Mouse (Mus musculus) megakaryocyte, adult 5-6 weeks (primary cell): ENCODE data around the gene Arfgap1. TPM values are rescaled to one million over a fixed set of nuclear protein-coding genes. Genes with fewer than 3 reads are reported as not detected.

Experiments used
- ATAC-seq: 2 replicates; pipeline ENCODE4 v1.8.0; 2016; ENCODE audit warnings: mild to moderate bottlenecking, inconsistent platforms; ENCODE audit not compliant: poor library complexity, severe bottlenecking
- total RNA-seq, 2 experiments: library from RNA; stranded (forward) in 1 of 2; stranded (reverse) in 1 of 2; fragments of 153-499, 151-499 nt in 1 of 2; fragments of 221-1000, 200-1000 nt in 1 of 2; gene quantifications; 2 replicates each; pipeline versions ENCODE4 v1.2.3 to v1.2.4; 2015 to 2017

Gene Arfgap1
- total RNA-seq, 2 experiments from 2014 or later = 16.5 to 35.0 TPM

- no peak for ATAC-seq
Observed at GRCm38 (mm10) chr2:180981133-180981532, 14.1 kb downstream of the Arfgap1 start.

GRCm38 (mm10) chr2:180985635-180986034 is 18.6 kb downstream of the Arfgap1 start:
- no peak for ATAC-seq

- no peak for ATAC-seq
Observed at GRCm38 (mm10) chr2:180986449-180986848, 19.4 kb downstream of the Arfgap1 start, which contains the start of gene Col20a1. Col20a1 (plus strand) TSS chr2:180986535.

- ATAC-seq = no peak
Observed at GRCm38 (mm10) chr2:180987001-180987400, 20.0 kb downstream of the Arfgap1 start.

GRCm38 (mm10) chr2:180987432-180988030 is 20.5 kb downstream of the Arfgap1 start:
- ATAC-seq = no peak

GRCm38 (mm10) chr2:180988347-180988913 is 21.4 kb downstream of the Arfgap1 start:
- ATAC-seq = no peak

- no peak for ATAC-seq
Observed at GRCm38 (mm10) chr2:180988948-180989347, 21.9 kb downstream of the Arfgap1 start.

- ATAC-seq = no peak
Observed at GRCm38 (mm10) chr2:180990347-180990746, 23.3 kb downstream of the Arfgap1 start.

GRCm38 (mm10) chr2:180994360-180994759 is 27.3 kb downstream of the Arfgap1 start:
- no peak for ATAC-seq

- ATAC-seq = no peak
Observed at GRCm38 (mm10) chr2:180995457-180995856, 28.4 kb downstream of the Arfgap1 start.

GRCm38 (mm10) chr2:180996436-180996835 is 29.4 kb downstream of the Arfgap1 start:
- ATAC-seq = peak; percentile 71

- no peak for ATAC-seq
Observed at GRCm38 (mm10) chr2:180996905-180997304, 29.9 kb downstream of the Arfgap1 start.

GRCm38 (mm10) chr2:181007054-181007453 is 40.0 kb downstream of the Arfgap1 start:
- no peak for ATAC-seq

- no peak for ATAC-seq
Observed at GRCm38 (mm10) chr2:181008339-181008738, 41.3 kb downstream of the Arfgap1 start.

GRCm38 (mm10) chr2:181031406-181031934 is 64.4 kb downstream of the Arfgap1 start:
- ATAC-seq = no peak

Other genes starting within 250 kb of the Arfgap1 start
- 7.9 and 9.9 TPM in 2 replicates for gene Slc17a9, start 242.0 kb upstream of the Arfgap1 start, total RNA-seq (2015)
- gene Slc17a9, start 242.0 kb upstream of the Arfgap1 start, total RNA-seq (2017) = 5.2 and 7.1 TPM in 2 replicates
- not detected in 2 replicates for gene Bhlhe23, start 190.3 kb upstream of the Arfgap1 start, total RNA-seq (2015)
- gene Bhlhe23, start 190.3 kb upstream of the Arfgap1 start, total RNA-seq (2017) = not detected in 2 replicates
- 54.2 and 55.4 TPM in 2 replicates for gene Ythdf1, start 46.3 kb upstream of the Arfgap1 start, total RNA-seq (2015)
- gene Ythdf1, start 46.3 kb upstream of the Arfgap1 start, total RNA-seq (2017) = 24.1 and 26.0 TPM in 2 replicates
- not detected in 2 replicates for gene Birc7, start 38.2 kb upstream of the Arfgap1 start, total RNA-seq (2015)
- not detected in 2 replicates for gene Birc7, start 38.2 kb upstream of the Arfgap1 start, total RNA-seq (2017)
- gene Nkain4, start 12.5 kb upstream of the Arfgap1 start, total RNA-seq (2015) = not detected in 2 replicates
- not detected in 2 replicates for gene Nkain4, start 12.5 kb upstream of the Arfgap1 start, total RNA-seq (2017)
- 0.11 and 0.23 TPM in 2 replicates for gene Col20a1, start 19.3 kb downstream of the Arfgap1 start, total RNA-seq (2015)
- gene Col20a1, start 19.3 kb downstream of the Arfgap1 start, total RNA-seq (2017) = 0.18 and 0.28 TPM in 2 replicates
- not detected in 2 replicates for gene Chrna4, start 76.3 kb downstream of the Arfgap1 start, total RNA-seq (2015)
- not detected in 2 replicates for gene Chrna4, start 76.3 kb downstream of the Arfgap1 start, total RNA-seq (2017)
- gene Kcnq2, start 168.1 kb downstream of the Arfgap1 start, total RNA-seq (2015) = not detected in 2 replicates
- gene Kcnq2, start 168.1 kb downstream of the Arfgap1 start, total RNA-seq (2017) = not detected in 2 replicates
- not detected in 2 replicates for gene Eef1a2, start 189.8 kb downstream of the Arfgap1 start, total RNA-seq (2015)
- gene Eef1a2, start 189.8 kb downstream of the Arfgap1 start, total RNA-seq (2017) = not detected in 2 replicates
- 87.9 and 88.9 TPM in 2 replicates for gene Ppdpf, start 220.0 kb downstream of the Arfgap1 start, total RNA-seq (2015)
- 55.7 and 56.1 TPM in 2 replicates for gene Ppdpf, start 220.0 kb downstream of the Arfgap1 start, total RNA-seq (2017)
- gene Ptk6, start 235.6 kb downstream of the Arfgap1 start, total RNA-seq (2015) = not detected in 2 replicates
- gene Ptk6, start 235.6 kb downstream of the Arfgap1 start, total RNA-seq (2017) = not detected in 2 replicates
- not detected in 2 replicates for gene Srms, start 246.0 kb downstream of the Arfgap1 start, total RNA-seq (2015)
- gene Srms, start 246.0 kb downstream of the Arfgap1 start, total RNA-seq (2017) = not detected in 2 replicates